Mouse (Mus musculus) lung, postnatal 4 days (tissue): ENCODE data around the gene Pou2f1.

Experiments used
- DNase-seq, 2 experiments: peaks; one replicate each; pipeline ENCODE4 v3.0.0; 2021

The Pou2f1 gene

GRCm38 (mm10) chr1:166002520-166003155 is at the start of gene Pou2f1:
TSS of gene Pou2f1 (minus strand) at chr1:166002678.
- peak; percentile 98 for DNase-seq

- peak; percentile 13 to 63 for DNase-seq
These were observed 46.8 kb upstream of the Pou2f1 start for GRCm38 (mm10) chr1:166049046-166049827.

GRCm38 (mm10) chr1:166048230-166048911 is 45.9 kb upstream of the Pou2f1 start:
- peak; percentile 26 to 38 for DNase-seq

GRCm38 (mm10) chr1:166047505-166048170 is 45.2 kb upstream of the Pou2f1 start:
- DNase-seq: peak in 1 of 2 experiments; percentile 10

- no peak for DNase-seq
These were observed 43.4 kb upstream of the Pou2f1 start for GRCm38 (mm10) chr1:166045894-166046197.

GRCm38 (mm10) chr1:166045060-166045893 is 42.8 kb upstream of the Pou2f1 start:
- peak; percentile 25 to 79 for DNase-seq

- DNase-seq: no peak
These were observed 41.1 kb upstream of the Pou2f1 start for GRCm38 (mm10) chr1:166043451-166044149.

GRCm38 (mm10) chr1:166041501-166041900 is 39.0 kb upstream of the Pou2f1 start:
- no peak for DNase-seq

GRCm38 (mm10) chr1:166038731-166039332 is 36.4 kb upstream of the Pou2f1 start:
- DNase-seq: no peak

- DNase-seq: no peak
These were observed 32.6 kb upstream of the Pou2f1 start for GRCm38 (mm10) chr1:166035045-166035444.

GRCm38 (mm10) chr1:166031673-166032547 is 29.4 kb upstream of the Pou2f1 start:
- DNase-seq: no peak

GRCm38 (mm10) chr1:166023981-166024380 is 21.5 kb upstream of the Pou2f1 start:
- no peak for DNase-seq

- no peak for DNase-seq
These were observed 14.7 kb upstream of the Pou2f1 start for GRCm38 (mm10) chr1:166017203-166017602.

GRCm38 (mm10) chr1:166016306-166016705 is 13.8 kb upstream of the Pou2f1 start:
- no peak for DNase-seq

GRCm38 (mm10) chr1:166014530-166014929 is 12.1 kb upstream of the Pou2f1 start:
- no peak for DNase-seq

- DNase-seq: no peak
These were observed 7.6 kb upstream of the Pou2f1 start for GRCm38 (mm10) chr1:166010106-166010505.

- no peak for DNase-seq
These were observed 6.3 kb upstream of the Pou2f1 start for GRCm38 (mm10) chr1:166008634-166009350.

- DNase-seq: no peak
These were observed 4.5 kb upstream of the Pou2f1 start for GRCm38 (mm10) chr1:166007026-166007425.

- DNase-seq: peak; percentile 96
These were observed 924 bp upstream of the Pou2f1 start for GRCm38 (mm10) chr1:166003181-166004022.
